Mouse (Mus musculus) liver, postnatal 0 days (tissue): ENCODE measurements at regions not wholly inside any gene's neighbourhood (a gene's known extent, or its start where the extent isn't known, plus 50 kb on each side); places are given as distances from the start of the nearest gene placed in this dataset.

Source experiments
- CTCF ChIP-seq: sonication (generic); IDR thresholded peaks from 2 replicates; pipeline ENCODE4 v1.5.1; 2016; ENCODE audit warnings: antibody characterized with exemption, low read depth
- EP300 ChIP-seq: IDR thresholded peaks from 2 replicates; pipeline ENCODE4 v1.6.1; 2016; ENCODE audit warnings: antibody characterized with exemption, low read depth, mild to moderate bottlenecking

GRCm38 (mm10) chr17:4825221-4825895 lies 168.8 kb upstream of the Arid1b start:
- TF ChIP-seq CTCF (no peak), EP300 (no peak)
